Mouse (Mus musculus) telencephalon, adult 2 months (tissue): Measurements from ENCODE around the gene Laptm5.

Experiments
- DNase-seq: peaks from one replicate; pipeline ENCODE4 v3.0.0-alpha.2; 2011; ENCODE audit warnings: low read depth, low spot score

The Laptm5 gene

GRCm38 (mm10) chr4:130899383-130899781, 13.5 kb upstream of the Laptm5 start:
- DNase-seq: no peak

GRCm38 (mm10) chr4:130899782-130900427, 13.0 kb upstream of the Laptm5 start:
- no peak for DNase-seq

- DNase-seq: no peak
Observed at GRCm38 (mm10) chr4:130900746-130901145, 12.2 kb upstream of the Laptm5 start.

GRCm38 (mm10) chr4:130902289-130902781, 10.6 kb upstream of the Laptm5 start:
- no peak for DNase-seq

- no peak for DNase-seq
Observed at GRCm38 (mm10) chr4:130905025-130905424, 7.9 kb upstream of the Laptm5 start.

- DNase-seq: no peak
Observed at GRCm38 (mm10) chr4:130905882-130906281, 7.0 kb upstream of the Laptm5 start.

GRCm38 (mm10) chr4:130906296-130906695, 6.6 kb upstream of the Laptm5 start:
- no peak for DNase-seq

GRCm38 (mm10) chr4:130907200-130908069, 5.5 kb upstream of the Laptm5 start:
- no peak for DNase-seq

- no peak for DNase-seq
Observed at GRCm38 (mm10) chr4:130908133-130908532, 4.8 kb upstream of the Laptm5 start.

GRCm38 (mm10) chr4:130909167-130909874, 3.6 kb upstream of the Laptm5 start:
- peak; percentile 73 for DNase-seq

GRCm38 (mm10) chr4:130910666-130911065, 2.3 kb upstream of the Laptm5 start:
- no peak for DNase-seq

GRCm38 (mm10) chr4:130912626-130913025, 299 bp upstream of the Laptm5 start:
- no peak for DNase-seq

- no peak for DNase-seq
Observed at GRCm38 (mm10) chr4:130913511-130913910, 586 bp downstream of the Laptm5 start.

- peak; percentile 38 for DNase-seq
Observed at GRCm38 (mm10) chr4:130914011-130914410, 1.1 kb downstream of the Laptm5 start.

- no peak for DNase-seq
Observed at GRCm38 (mm10) chr4:130914527-130914926, 1.6 kb downstream of the Laptm5 start.

GRCm38 (mm10) chr4:130915006-130915667, 2.2 kb downstream of the Laptm5 start:
- no peak for DNase-seq

- DNase-seq: no peak
Observed at GRCm38 (mm10) chr4:130915668-130916035, 2.7 kb downstream of the Laptm5 start.

- DNase-seq: no peak
Observed at GRCm38 (mm10) chr4:130916639-130917038, 3.7 kb downstream of the Laptm5 start.

- DNase-seq: no peak
Observed at GRCm38 (mm10) chr4:130917564-130917963, 4.6 kb downstream of the Laptm5 start.

GRCm38 (mm10) chr4:130918805-130919749, 6.2 kb downstream of the Laptm5 start:
- no peak for DNase-seq
